Mouse (Mus musculus): Measurements from ENCODE around the gene Arl1.

GRCm38 (mm10) chr10:88728166-88728565 is 2.5 kb upstream of the Arl1 start:
- no peak for TF ChIP-seq CTCF (IDR thresholded peaks at IDR 0.05; ENCODE audit: low read depth, low read length)
- TF ChIP-seq POLR2A (IDR thresholded peaks at IDR 0.05; ENCODE audit: insufficient read depth, low read length): no peak
- TF ChIP-seq EP300 (IDR thresholded peaks at IDR 0.05; ENCODE audit: insufficient read depth, low read depth, low read length): no peak

Data from ES-Bruce4 (cell line).